Mouse (Mus musculus) embryonic facial prominence, embryonic 14.5 days (tissue): ENCODE data around the gene Rtkn2. TPM values are rescaled to one million over a fixed set of nuclear protein-coding genes. Genes with fewer than 3 reads are reported as not detected.

Experiments
- polyA plus RNA-seq: library from polyadenylated mRNA; unstranded; fragments of >200 nt; fragmentation: Nextera tagmentation; extraction: Ambion mirVana; gene quantifications from 2 replicates; pipeline ENCODE4 v1.2.1, GENCODE M21; 2014

Rtkn2 gene
- polyA plus RNA-seq, 1 experiment from 2014 or later: 5.4 TPM

Other genes starting within 250 kb of the Rtkn2 start
- 1.8 and 1.9 TPM in 2 replicates for gene Zfp365, start 66.9 kb upstream of the Rtkn2 start, polyA plus RNA-seq